Mouse (Mus musculus) NIH3T3 (cell line): ENCODE measurements at regions not wholly inside any gene's neighbourhood (a gene's known extent, or its start where the extent isn't known, plus 50 kb on each side); places are given as distances from the start of the nearest gene placed in this dataset.

Source experiments
- DNase-seq: peaks from one replicate; pipeline ENCODE4 v3.0.0-alpha.2; 2012; ENCODE audit warnings: low read depth

DNA sequence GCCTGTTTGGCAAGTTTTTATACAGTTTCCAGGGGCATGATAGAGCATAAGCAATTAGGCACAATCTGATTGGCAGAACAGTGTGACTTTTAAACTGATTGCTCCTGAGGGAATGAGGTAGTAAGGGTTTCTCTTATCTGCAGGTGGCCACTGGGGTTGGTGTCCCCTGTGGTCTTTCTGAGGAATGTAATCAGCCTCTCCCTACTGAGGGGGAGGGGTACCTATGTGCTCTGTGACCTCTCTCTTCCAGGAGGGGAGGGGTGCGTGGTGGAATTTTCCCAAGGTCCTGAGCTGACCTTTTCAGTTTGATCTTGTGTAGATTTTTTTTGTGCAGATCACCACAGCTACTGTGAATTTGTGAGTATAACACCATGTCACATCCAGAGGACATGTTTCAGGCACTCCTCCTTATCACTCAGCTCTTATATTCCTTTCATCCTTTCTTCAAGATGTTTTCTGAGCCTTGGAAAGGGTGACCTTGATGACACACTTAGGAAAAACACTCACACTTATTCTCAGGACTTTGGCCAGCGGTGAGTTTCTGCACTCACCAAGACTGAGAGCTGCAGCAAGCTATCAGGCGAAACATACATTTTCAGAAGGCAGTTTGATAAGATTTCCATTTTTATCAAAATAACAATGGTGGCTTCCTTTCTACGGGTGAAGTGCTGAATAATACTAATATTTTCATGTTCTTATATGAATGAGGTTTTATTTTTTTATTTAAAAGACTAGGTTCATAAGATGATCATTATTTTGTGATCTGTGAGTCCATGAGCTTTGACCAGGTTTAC lies 238.7 kb upstream of the Mmadhc start:
- DNase-seq = no peak

DNA sequence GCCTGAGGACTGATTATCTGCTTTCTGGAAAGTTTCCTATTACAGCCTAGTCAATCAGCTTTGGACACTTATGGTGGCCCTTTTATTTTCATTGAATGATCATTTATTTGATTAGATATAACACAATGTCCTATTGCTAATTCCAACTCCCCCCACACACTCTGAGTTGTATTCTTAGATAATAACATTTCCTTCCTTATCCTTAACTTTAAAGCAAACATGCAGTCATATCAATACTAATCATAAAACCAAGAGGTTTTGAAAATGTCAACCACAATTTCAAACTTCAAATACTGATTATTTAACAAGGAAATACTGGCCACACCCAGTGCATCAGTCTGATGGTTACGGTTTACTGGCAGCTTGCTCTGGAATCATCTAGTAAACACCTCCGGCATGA lies 237.1 kb upstream of the Mmadhc start:
- no peak for DNase-seq

DNA sequence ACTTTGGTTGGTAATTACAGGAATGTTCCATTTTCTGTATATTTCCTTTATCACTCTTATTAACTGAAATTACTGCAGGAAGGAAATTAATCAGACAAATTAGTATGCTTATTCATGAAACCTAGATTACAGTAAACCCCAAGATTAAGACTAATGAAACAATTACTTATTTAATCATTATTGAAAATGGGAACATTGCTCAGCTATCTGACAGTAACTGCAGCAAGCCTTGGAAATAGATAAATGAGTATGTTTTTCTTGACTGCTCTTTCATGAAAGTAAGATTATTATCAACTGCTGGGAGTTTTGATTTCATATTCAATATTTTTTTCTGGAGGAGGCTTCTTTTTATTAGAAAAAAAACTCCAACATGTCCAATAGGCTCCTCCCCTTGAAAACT lies 230.8 kb upstream of the Mmadhc start:
- no peak for DNase-seq

DNA sequence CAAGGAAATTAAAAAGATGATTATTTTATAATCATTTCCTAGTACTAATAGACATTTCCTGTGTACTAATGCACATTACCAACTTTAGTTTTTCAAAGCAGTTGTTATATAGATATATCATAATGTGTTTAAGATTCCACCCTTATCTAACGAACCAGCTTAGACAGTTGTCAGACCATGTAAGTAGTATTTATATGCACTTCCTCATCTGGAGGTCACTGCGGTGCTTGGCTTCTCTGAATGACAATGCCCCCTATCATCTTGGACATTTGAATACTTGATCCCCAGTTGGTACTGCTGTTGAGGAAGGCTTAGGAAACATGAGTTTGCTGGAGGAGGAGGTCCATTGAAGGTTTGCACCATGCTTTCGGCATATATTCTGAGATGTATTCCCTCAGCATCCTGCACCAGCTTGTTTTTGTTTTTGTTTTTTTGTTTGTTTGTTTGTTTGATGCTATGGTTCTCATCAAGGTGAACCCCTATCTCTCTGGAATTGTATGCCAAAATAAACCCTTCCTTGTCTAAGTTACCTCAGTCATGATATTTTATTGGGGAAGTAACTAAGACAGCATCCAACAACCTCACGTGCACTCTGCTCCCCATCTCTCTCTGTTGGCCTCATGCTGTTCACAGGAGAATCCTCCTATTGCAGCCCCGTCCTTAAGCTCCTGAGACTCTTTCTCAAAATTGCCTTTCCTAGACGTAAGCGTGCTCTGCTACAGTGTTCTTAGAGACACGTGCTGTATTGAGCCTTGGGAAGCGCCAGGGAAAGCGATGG lies 228.4 kb upstream of the Mmadhc start:
- DNase-seq = no peak

DNA sequence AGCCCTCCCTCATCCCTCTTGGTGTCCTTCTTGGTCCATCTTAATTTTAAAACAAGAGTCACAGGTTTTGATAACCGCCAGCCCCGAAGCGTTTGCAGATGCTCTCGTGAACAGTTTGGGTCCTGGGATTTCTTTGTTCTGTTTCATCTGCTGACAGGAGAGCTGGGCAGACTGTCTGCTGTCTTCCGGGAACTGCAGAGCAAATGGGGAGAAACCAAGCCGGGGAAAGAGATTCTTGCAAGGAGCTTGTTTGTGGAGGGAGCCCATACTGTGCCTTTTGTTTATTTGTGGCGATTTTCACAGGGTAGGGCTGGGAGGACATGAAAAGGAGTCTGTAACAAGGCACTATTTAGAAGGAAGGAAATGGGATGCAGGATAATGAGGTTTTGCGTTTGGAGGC lies 223.6 kb upstream of the Mmadhc start:
- DNase-seq = no peak

DNA sequence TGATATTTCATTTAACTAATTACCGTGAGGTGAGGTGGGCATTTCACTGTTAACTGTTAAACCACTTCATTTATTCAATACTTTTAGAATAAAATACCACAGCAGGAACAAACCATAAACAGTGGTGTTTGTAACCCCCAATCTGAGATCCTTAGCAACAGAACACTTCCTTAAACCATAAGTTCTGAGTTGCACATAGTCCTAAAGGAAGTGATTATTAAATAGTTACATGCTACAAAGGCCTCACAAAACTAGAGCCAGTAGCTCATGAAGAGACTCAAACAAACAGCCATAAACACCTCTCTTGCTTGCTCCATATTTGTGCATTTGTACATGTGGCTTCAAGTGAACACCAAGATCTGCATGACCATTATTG lies 222.5 kb upstream of the Mmadhc start:
- DNase-seq = no peak

DNA sequence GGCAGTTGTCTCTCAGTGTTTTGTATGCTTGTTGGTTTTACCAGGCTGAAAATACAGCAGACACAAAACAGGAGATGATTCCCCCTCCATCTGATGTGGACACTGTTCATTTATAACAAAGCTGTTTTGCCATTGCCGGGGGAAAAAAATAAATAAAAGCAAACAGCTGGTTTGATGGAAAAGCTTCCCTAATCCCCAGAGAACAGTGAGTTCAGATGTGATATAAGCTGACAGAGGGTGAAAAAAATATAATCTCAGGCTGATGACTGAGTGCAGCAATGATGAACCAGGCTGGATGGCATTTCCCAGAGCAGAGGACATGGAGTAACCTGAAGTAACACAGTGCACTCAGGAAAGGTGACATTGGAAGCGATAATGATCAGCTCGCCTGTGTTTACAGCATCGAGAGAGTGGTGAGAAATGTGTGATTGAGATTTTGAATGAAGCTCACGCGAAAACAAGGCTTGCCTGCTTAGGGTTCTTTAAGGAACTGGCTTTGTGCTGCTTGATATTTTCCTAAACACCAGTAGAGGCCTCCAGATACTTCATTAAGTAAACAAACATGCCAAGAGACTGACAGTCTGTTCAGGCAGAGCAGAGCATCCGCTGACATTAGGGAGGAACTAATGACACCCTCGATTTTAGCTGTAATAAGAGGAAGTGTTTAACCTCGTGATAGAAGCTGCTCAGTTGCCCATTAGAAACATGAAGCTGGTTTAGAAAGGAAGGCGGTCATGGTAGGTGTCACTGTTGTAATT lies 221.9 kb upstream of the Mmadhc start:
- DNase-seq = no peak

DNA sequence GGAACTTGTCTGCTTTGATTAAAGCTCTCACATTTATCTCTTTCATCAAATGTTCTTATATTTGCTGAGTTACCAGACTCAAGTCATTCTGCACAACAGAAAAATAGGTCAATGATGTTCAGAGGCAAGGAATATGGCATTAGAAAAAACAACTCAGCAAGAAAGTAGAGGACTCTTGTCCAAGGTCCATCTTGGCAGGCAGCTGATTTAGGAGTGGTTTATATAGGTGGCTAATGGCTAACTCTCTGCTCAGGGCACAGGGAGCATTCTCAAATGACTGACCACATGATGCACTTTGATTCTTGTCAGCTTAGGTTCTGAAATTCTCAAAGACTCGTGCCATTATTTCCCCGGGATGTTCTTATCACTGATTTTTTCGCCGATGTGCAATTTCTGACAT lies 216.7 kb upstream of the Mmadhc start:
- DNase-seq = no peak

DNA sequence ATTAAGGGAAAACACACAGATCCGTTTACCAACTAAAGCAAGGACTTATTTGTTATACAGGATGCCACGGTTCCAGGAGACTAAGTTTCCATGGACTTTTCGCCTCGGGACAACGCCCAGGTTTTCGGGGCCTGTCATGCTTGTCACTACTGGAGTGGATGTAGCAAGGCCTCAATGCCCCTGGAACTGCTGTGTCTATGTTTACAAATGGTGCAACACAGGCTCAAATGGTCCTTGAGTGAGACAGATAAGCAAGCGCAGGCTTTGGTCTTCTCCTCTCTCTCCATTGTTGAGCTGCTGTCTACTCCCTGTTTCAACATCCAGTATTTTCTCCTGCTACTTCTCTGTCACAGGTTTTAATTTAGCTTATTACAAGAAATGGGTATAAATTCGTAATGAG lies 202.1 kb upstream of the Mmadhc start:
- DNase-seq = no peak

DNA sequence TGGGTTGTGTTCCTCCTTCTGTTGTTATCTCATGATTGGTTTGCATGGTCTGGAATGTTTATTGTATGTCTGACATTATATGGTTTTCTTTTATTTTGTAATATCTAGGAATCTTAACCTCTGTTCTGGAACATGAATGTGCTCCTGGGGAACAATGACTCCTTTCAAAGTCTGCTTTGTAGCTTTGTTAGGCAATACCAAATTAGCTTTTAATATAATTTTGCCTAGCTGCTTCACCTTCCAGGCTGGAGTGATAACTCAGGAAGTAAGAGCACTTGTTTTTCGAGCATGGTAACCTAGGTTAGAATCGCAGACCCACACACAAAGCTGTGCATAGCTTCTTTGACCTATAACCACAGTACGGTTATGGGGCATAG lies 199.4 kb upstream of the Mmadhc start:
- DNase-seq = no peak

DNA sequence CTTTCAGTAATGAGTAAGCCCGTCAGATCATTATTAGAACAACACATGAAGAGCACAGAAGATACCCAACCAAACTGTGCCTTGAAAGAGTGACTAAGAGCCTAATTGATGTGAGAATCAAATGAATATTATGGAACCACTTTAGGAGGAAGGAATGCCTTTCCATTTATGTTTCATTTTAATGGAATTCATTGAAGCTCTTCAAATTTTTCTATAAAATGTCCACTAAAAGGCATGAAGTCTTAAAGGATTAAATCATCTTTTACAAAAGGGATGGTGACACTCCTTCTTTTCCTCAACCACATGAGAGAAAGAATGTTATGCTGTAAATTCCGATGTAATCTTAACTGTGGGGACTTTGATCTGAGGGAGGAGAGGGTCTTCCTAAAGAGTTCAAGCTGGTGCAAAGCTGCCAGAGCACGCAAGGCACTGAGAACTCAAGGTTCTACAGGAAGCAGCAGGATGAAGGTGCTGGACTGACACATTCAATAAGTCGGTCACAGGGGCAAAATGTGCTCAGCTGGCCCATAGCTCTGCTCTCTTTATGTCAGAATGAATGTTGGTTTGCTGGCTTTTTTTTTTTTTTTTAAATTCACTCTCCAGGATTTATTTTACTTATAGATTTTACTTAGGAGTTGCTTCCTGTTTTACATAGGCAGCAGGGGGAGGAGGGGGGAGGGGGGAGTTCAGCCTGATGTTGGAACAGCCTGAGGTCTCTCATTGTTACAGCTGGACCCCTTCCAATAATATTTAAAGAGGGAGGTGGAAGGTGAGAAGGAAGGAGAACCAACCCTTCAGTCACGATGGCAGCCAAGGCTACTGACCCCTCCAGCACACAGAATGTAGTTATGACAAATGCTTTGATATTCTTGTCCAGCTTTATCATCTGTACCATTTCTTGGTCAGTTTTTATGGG lies 198.8 kb upstream of the Mmadhc start:
- no peak for DNase-seq

DNA sequence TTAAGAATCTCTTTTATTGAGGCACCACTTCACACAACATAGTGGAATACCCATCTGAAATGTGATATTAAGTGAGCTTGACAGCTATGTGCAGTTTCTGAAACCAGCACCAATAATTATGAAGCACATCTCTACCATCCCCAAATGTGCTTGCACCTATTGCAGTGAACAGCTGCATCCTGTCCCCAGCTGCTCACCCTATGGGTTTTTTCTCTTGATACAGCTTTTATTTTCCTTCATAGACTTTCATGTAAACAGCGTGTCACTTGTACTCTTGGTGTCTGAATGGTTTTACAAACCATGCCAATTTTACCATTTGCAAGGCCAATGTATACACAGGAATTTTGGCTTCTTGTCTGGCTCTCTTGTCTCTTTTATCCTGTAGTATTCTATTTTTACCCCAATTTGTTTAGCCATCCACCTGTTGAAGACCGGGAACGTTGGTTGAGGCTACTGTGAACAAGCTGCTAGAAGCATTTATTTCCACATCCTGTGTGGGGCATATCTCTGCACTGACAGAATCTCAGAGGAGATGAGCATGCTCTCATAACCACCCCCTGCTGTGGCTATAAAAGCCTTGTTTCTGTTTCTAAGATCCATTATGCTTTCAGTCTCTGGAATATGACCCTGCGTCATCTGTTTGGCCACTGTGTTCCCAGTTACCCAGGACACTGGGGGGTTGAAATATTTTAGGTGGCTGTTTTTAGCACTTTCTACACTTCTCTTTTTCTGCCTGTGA lies 197.2 kb upstream of the Mmadhc start:
- DNase-seq = no peak

DNA sequence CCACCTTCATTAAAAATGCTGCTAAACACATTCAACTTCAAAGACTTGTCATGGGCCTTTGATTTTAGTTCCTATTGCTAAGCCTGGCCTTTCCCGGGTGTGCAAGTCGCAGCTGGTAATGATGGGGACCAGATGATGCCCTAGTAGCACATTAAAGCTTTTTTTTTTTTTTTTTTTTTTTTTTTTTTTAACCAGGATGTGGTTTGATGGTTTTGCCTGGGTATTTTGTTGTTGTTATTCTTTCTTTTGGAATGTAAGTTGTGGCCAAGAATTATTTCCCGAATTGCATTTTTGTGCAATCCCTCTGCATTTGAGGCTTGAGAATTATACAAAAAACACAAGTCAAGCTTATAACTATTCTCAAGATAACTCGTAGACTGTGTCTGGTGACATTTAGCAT lies 167.2 kb upstream of the Mmadhc start:
- DNase-seq = peak; percentile 66

DNA sequence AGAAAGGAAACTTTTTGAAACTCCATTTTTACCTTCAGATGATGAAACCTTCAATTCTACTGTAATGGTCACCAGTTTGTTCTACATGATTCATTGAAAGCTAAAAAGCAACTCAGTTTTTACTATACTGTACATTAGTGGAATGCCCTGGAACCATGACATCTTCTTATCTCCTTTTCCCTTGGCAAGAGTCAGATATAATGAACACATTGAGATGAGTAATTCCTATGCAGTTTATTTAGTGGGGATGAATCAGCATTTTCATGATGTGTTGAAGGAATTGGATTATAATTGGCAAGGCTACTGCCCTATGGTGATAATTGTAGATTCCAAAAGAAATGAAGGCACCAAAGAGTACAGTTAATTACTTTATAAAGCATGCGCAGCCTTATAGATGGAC lies 165.8 kb upstream of the Mmadhc start:
- peak; percentile 64 for DNase-seq

DNA sequence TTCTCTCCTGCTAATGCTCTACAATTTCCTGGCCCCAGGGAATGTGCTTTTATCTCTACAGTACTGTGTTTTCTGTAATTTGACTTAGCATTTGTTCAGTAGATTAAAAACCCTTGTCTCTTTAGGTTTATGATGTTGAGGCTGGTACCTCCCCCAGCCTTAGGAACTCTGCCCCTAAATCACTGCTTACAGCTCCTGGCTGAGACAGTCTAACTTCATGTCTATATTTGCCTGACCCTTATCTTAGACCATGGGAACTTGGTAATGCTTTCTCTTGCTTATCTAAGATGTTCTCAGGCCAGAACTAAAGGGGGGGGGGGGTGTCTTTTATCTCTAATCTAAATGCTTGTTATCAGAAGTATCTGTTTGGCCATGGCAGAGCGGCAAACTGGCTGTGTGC lies 160.1 kb upstream of the Mmadhc start:
- no peak for DNase-seq

DNA sequence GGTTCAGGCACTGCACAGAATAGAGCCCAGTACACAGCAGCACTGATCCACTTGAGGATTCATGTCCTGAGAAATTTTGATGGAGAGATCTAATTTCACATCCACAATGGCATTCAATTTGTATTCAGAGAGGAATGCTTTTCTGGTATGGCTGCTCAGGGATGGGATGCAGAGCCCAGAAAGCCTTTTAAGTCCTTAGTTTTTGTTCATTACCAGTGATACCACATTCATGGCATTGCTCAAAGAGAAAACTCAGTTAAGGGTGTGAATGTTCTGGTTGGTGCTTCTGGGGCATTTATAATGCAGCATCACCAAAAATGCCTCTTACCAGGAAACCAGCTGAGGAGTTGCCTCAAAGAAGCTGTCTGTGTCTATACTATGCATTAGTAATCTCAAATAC lies 151.5 kb upstream of the Mmadhc start:
- no peak for DNase-seq

DNA sequence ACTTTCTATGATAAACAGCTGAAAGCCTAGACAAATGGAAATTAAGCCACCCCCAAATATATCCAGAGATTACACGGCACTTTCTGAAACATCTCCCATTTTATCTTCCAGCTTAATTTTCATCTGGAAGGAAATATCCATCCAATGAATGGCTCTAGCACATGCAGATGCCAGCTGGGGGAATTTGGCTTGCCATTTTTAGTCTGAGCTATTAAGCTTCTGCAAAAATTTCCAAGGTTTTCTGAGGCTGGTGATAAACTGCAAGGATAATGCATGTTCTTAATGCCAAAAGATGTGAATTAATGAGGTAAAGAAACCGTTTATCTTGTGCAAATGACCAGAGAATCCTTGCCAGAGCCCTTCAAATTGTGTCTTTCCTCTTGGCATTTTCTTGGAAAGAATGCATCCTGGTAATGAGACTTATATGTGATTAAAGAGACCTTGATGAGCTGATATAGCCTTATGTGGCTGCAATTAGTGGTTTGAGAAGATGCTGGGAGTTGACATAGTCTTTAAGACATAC lies 149.4 kb upstream of the Mmadhc start:
- no peak for DNase-seq

DNA sequence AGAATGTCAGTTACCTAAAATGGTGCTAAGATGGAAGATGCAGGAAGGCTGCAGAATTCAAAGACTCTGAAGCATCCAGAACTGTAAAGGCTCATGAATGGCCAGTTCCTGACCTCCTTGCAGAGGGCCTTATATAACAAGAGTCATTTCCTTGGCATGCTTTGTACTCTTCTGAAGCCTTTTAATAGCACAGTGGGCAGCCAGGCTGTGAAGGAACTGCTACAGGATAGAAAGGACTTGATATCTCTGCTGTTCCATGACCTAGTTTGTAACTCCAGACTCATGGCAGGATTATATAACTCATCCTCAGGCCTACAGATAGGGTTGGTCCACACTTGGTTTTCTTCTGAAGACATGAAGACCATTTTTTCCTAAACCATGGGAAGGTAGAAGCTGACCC lies 143.7 kb upstream of the Mmadhc start:
- no peak for DNase-seq

DNA sequence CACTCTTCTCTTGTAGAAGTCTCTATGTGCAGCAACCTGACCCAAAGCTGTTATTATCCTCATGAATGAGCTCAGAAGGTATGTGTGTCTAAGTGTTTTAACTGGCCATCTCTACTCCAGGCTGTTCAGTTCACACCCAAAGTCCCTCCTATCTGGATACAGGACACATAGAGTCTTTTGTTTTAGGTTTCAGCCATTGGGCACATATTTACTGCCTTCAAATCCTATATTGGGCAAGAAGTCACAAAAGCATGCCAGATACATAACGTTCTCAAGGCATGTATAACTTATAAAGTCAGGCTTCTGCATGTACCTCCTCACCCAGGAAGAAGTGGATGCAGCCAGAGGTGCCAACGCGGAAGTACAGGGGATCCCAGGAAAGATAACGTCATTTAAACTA lies 136.6 kb upstream of the Mmadhc start:
- no peak for DNase-seq

DNA sequence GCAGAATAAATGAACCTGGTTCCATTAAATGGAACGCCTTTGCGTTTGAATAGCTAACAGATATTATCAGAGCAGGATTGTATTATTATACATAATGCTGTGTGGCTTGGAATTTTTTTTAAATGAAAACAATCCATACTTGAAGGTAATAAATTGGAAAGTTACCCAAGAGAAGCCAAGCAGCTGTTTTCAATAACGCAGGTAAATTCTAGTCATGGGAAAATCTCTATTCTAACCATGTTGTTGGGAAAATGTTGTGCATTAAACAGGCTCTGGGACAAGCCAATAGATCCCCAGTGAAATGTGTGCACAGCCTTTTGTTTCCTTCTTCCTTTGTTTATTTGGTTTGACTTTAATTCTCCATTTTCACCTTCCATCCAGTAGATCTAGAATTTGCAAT lies 128.6 kb upstream of the Mmadhc start:
- no peak for DNase-seq

DNA sequence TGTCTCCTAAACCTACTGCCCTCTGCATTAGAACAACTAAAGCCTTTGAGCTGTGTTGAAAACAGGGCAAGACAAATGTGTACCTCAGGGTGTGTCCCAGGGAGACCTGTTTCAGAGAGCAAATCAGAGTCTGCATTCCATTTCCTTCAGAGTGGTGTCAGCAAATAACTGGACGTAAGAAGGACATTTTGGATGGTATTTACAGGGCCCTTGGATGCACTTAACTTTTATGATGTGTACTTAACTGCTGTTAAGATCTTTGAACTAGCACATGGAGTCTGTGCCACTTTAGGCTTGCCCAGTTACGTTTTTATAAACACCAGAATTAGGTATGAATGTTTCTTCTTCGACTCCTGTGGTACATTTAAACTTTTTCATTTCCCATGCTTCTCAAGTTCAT lies 123.0 kb upstream of the Mmadhc start:
- no peak for DNase-seq
